Mouse (Mus musculus): ENCODE measurements around the gene Med12l.
A peak's percentile ranks its signal among the peaks of the same experiment; 100 is the strongest.
"Not testable (repeated sequence)": the region's sequence is repeated elsewhere in the genome, so short reads cannot be mapped to it uniquely, and the experiment has no call there.

Gene Med12l

DNA sequence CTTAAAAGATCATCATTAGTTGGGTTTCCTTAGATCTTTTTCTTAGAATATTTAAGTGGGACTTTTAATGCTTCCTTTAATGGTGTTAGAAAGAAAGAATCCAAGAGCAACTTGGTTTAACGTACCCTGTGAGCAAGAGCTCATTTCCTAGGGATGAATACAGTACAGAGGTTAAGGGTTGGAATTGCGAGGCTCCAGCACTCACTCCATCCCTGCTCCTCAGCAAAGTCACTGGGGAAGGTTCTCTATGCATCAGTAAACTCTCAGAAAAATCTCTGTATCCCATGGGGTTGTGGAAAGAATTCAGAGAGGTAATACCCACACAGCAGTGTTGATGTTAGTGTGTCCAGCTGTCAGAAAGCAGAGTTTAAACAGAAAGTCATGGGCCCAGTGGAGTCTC, 134.5 kb downstream of the Med12l start:
- DNase-seq (ENCODE audit: low spot score in 2 of 2): no peak

DNA sequence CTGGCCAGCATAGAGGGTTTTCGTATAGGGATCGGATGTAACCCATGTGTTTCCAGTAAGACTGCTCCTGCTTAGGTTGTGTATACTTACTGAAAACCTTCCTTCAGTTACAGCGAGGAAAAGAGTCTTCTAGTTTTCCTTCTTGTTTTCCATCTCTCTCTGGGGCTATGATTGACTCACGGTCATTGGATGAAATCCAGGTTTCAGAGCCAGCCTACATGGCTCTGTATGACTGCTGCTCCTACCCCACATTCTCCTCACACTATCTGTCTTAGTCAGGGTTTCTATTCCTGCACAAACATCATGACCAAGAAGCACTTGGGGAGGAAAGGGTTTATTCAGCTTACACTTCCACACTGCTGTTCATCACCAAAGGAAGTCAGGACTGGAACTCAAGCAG, 135.3 kb downstream of the Med12l start:
- not testable (repeated sequence) for DNase-seq (ENCODE audit: low spot score in 2 of 2)

DNA sequence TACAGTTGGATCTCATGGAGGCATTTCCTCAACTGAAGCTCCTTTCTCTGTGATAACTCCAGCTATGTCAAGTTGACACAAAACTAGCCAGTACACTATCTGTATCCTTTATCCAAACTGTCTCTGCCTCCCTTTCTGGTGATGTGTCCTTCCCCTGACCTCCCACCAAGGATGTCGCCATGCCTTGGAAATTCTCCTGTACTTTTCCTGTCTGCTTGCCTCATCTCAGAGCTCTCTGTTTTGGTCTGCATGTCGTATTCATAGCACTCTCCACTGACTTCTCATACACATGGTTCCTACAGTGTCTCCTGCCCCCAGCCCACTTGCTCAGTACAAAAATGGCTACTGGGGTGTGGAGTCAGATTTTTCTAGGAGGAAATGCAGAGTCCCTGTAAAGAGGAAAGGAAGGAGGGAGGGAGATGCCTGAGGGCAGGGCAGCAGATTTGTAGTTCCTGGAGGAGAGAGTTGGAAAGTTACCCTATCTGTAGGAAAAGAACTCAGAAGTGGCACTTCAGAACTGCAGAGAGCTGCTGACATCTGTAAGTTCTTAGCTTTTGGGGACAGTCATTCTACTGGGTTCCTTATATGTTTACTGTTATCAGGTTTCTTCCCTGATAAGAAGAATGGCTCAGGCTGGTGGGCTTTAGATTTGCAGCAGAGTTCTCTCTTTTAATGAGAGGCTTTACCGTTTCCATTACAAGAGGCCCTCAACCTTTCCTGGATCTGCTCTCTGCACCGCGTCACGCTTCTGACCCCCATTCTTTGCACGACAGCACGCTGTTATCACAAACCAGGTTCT, 136.1 kb downstream of the Med12l start:
- no peak for DNase-seq (ENCODE audit: low spot score in 2 of 2)

DNA sequence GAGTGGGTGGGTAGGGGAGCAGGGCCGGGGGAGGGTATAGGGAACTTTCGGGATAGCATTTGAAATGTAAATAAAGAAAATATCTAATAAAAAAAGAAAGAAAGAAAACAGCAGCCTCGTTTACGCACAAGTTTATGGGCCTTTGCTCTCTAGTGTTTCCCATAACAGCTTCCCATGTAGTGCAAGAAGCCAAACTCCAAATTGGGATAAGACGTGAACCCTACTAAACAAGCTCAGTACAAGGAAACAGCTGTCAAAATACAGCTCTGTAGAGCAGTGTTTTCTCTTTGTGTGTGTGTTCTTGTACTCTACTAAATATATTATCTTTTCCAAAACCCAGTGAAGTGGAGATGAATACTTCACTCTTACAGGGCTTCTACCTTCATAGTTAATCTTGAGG, 139.6 kb downstream of the Med12l start:
- DNase-seq (ENCODE audit: low spot score in 2 of 2): no peak

DNA sequence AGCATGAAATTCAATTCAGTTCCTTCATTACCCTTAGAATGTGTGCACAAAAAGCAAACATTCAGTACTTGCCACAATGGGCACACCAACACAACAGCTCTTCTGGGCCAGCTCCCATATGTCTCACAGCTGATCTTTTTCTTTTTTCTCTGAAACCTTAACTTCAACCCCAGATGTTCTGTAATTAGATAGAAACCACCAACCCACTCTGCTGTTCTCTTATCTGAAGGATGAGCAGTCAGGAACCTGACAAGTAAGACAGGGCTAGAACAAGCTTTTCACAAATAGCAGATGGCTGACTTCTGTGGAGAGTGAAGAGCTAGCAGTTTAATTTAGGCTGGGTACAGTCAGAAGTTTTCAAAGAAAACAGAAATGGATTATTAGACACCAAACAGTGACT, 144.0 kb downstream of the Med12l start:
- DNase-seq (ENCODE audit: low spot score in 2 of 2): no peak

DNA sequence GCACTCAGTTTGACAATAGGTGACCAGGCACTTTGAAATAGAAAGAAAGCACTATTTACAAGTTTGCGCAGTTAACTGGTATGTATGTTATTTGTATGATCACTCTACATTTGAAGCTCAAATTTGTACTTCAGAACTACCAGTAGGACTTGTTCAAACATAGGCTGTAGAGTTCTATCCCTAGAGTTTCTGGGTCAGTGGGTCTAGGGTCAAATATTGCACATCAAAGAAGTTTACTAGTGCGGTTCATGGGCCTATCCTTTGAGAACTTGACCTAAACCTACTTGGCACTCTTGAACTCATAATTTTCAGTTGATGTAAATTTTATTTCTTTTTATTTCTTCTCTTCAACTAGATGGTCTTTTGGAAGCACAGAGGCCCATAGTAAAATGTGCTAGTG, 145.0 kb downstream of the Med12l start:
- DNase-seq (ENCODE audit: low spot score in 2 of 2): no peak

DNA sequence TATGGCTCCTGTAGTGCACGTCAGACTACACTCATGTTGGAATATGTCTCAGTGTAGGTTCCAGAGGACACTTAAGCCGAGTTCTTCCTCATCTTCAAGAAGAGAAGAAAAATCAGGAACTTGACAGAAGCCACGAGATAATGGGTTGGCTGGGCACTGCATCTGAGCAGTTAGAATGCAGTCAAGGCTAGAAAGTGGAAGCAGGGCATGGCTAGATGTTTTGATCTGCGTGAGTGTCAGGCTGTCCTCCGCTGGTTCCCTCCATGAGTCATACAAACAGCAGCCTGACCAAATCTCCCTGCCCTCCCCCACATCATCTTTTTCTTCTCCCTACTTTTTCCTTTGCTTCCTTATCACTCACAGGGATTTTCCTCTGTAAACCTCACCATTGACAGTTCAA, 147.8 kb downstream of the Med12l start, which contains the start of gene P2ry14:
Gene P2ry14, minus strand, starts transcription at position 195 of the 400 bp plus-strand sequence.
- no peak for DNase-seq (ENCODE audit: low spot score in 2 of 2)

DNA sequence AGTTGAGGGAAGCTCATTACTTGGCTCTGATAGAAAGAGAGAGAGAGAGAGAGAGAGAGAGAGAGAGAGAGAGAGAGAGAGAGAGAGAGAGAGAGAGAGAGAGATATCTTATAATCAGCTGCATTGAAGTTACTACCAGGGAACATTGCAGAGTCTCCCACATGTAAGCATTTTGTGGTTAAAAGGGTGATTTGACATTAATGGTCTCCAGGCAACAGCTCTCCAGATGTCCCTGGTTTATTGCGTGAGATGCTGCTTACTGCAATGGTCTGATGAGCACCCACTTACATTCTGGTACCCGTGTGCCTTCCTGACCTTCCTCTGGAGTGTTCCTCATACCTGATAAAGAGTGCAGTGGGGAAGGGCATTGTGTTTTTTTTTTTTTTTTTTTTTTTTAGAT, 149.3 kb downstream of the Med12l start:
- DNase-seq (ENCODE audit: low spot score in 2 of 2): no peak

DNA sequence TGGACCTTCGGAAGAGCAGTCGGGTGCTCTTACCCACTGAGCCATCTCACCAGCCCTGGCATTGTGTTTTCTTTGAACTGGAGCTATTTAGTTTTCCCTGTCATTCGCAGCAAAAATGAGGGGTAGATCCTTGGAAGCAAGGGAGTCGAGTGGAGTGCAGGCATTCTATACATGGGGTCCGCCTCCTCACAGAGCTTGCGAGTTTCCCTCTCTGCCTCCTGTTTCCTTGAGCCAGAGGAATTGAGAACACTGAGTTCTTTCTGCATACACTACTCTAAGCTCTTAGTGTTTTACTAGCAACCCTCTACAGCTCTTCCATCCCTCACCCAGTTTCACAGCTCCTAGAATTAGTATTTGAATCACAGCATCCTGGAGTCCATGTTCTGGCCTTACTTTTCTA, 149.8 kb downstream of the Med12l start:
- no peak for DNase-seq (ENCODE audit: low spot score in 2 of 2)

DNA sequence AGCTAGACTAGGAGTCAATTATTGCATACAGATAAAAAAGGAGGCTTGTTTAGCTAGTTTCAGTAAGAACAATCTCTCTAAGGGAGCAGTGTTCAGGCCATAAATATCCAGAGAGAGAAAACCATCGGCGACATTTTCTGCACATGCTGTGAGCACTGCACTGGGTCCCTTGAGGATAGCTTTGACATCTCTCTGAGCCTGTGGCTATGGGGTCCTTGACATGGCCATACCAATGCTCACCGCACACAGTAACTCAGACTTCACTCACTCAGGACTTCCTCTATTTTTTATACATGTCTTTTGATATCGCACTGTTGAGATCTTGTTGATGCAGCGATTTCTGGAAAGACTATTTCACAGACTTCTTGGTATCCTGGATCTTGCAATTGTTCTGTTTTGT, 151.4 kb downstream of the Med12l start:
- DNase-seq (ENCODE audit: low spot score in 2 of 2): no peak

DNA sequence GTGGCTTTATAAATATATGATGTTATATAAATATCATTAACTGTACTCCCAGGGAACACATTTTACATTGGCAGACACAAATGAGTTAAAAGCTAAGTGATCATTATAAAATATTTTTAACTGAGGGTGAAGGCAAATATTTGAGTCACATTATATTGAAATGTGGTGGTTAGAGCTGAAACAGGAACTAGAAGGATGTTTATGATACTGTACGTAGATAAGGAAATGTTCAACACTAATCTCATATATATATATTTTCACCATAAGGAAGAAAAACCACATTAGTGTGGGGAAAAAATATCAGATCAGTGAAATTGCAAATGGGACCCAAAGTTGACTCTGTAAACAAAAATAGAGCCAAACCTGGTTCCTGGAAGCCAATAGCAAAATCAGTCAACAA, 154.8 kb downstream of the Med12l start:
- no peak for DNase-seq (ENCODE audit: low spot score in 2 of 2)

DNA sequence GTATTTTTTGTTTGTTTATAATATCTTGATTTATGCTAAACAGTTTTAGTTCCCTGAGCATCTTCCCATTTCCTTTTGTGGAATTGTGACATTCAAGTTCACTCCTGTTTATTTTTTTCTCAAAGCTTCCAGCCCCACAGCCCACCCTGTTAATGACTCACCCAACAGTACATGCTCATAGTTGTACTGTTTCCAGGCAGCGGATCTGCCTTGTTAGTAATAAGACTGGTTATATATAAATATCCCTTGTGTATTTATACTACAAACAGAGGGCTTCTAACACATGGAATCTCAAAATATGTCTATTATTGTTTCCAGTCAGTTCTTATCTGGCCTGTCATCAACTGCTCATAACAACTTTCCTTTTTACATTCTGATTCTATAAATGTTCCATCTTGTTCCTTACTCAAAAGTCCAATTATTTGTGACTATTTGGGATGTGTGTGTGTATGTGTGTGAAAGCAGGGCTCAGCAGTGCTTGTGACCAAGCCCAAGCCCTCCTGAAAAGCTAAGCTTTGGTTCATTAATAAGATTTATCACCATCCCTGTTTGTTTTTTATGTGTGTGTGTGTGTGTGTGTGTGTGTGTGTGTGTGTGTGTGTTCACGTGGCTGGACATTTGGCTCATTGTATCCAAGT, 161.9 kb downstream of the Med12l start:
- no peak for DNase-seq (ENCODE audit: low spot score in 2 of 2)

DNA sequence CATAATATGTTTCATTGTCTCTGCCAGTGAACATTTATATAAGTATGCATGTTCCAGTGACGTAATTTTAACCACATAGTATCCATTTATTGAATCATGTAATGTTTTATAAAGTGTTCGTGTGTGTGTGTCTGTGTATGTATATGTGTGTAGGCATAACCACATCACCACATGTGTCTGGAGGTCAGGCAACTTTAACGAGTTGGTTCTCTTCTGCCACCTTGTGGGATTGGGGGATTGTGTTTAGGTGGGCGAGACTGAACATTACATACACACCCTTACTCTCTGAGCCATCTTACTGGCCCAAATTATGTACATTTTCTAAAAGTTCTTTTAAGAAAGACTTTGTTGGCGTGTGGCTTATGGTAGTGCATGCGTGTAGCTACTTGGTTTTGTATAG, 162.9 kb downstream of the Med12l start:
- no peak for DNase-seq (ENCODE audit: low spot score in 2 of 2)

DNA sequence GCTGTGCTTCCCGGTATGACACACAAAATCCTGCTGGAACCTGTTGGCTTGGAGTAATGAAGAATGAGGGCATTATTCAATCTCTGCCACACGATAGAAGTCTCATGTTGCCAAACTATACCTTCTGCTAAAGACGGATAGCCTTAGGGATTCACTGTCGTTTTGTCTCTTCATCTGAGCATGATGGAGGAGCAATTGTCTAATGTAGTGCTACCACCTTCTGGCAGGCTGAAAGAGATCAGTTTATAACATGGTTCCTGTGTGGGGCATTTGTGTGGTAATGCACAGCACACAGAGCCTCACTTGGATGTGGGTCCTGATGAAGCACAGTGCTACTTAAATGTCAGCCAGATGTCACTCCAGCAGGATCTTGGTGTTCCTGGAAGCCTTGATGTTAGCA, 163.6 kb downstream of the Med12l start:
- DNase-seq (ENCODE audit: low spot score in 2 of 2): no peak

DNA sequence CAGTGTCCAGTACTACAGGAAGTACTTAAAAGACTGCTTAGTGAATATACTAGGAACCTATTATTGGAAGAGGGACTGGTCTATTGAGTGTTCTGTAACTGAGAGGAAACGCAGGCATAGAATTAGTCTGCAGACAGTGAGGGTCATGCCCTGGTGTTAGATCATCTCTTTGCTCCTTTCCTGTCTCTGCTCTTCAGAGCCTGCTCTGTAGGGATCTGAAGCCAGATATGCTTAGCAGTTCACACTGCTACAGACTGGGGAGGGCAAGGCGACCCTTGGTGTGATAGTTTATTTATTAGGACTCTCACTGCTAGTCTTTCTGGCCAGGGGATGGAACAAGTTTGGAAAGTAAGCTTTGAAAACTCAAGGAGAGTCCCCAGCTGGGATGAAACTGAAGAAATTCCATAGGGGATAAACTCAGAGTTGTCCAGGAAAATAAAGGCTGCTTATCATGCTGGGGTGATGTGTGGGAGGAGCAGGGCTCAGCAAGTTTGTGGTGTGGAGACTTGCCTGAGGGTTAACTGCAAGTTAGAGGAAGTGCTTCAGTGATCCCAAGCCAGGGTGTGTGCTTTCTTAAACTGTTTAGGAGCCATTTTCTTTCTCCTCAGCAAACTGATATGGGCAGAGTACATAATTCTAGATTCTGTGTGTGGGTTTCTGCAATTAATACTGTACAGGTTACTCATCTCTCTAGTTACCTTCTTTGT, 164.4 kb downstream of the Med12l start:
- no peak for DNase-seq (ENCODE audit: low spot score in 2 of 2)

DNA sequence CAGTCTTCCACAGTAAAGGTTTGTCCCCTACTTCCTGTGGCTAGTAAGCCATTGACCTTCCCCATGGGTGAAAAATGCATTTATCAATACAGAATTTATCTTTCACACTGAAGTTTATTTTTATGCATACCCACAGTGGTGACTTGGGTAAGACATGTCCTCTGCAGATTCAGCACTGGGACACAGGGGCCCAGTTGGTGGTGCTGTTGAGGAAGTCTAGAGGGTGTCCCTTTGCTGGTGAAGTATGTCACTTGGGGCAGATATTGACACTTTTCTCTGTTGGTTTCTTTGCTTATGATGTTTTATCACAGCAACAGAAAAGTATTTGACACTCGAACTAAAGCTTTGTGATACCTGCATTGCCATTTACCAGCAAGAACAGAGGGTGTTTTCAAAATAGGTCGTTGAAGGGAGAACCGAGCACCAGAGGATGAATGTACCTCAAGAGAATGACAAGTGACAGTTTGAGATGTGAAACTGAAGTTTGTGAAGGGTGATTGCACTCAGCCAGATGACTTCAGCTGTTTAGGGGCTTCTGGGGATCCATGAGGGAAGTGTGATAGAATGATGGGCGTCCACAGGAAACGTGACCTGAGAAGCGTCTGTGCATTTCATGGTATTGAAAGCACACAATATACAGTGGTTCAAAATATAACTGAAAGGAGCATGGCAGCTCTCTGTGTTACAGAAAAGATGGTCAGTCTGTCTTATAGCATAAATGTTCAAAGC, 169.0 kb downstream of the Med12l start:
- DNase-seq (ENCODE audit: low spot score in 2 of 2): peak in 1 of 2 experiments; percentile 46

DNA sequence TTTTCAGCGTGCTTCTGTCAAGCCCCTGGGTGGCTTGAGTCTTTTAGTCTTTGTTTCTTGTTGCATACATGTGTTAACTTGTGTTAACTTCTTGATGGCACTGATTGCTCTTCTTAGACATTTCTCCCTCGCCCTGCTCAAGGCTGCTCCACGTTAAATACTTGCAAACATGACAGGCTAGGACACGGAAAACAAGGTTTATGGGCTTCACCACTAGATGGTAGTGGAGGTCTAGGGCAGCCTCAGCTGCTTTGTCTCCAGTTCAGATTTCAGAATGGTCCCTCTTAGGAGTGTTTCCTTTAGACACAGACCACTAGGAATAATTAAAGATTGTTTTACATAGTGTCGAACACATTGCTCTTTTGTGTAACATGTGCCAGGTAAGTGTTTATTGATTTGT, 169.6 kb downstream of the Med12l start:
- DNase-seq (ENCODE audit: low spot score in 2 of 2): peak in 1 of 2 experiments; percentile 53

DNA sequence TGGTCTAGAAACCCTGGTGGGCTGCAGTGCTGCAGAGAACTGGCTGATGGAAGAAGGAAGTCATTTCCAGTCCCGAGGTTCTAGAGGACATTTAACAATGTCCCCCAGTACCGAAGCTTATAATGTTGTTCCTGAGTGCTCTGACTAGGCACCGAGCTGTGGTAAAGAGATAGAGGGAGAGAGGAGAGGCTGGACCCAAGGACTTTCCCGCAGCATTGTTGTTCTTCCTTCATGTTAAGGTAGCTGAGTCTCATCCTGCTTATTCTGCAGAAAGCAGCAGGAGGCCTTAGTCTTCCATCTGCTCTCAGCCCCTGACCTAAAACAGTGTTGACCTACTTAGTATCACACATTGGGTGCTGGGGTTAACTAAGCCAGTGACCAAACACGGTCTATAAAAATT, 171.2 kb downstream of the Med12l start:
- no peak for DNase-seq (ENCODE audit: low spot score in 2 of 2)

DNA sequence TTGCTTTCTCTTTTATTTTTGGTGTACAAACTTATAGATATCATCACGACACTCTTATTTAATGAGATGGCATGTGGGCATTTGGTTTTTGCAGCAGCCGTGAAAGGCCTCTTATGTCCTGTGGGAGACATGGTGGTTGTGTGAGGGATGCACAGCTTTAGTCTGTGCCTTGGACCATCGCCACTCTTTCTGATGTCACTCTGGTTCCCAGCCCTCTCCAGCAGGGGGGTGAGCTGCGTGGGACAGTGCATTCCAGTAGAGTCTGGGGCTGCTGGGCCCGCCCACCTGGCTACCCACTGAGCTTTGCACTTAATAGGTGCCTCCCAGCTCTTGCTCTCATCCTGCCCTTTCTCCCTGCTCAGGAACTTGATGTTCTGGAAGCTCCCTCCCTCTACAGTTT, 175.5 kb downstream of the Med12l start:
- no peak for DNase-seq (ENCODE audit: low spot score in 2 of 2)

DNA sequence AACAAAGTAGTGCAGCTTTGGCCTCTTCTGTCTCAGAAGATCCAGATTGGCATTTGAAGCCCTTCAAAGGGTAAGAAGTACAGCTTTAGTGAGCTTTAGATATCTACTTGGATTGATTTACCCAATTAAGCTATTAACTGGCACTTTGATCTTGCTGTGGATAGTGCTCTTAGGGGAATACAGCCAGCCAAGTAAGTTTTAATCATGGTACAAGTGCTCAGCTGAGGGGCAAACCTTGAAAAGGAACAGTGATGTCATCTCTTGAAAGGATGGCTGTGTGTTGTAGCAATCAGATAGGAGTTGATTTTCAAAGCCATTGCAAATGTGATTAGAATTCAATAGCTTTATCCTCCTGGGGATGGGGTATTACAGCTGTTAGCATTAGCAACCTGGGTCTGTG, 176.5 kb downstream of the Med12l start:
- no peak for DNase-seq (ENCODE audit: low spot score in 2 of 2)

DNA sequence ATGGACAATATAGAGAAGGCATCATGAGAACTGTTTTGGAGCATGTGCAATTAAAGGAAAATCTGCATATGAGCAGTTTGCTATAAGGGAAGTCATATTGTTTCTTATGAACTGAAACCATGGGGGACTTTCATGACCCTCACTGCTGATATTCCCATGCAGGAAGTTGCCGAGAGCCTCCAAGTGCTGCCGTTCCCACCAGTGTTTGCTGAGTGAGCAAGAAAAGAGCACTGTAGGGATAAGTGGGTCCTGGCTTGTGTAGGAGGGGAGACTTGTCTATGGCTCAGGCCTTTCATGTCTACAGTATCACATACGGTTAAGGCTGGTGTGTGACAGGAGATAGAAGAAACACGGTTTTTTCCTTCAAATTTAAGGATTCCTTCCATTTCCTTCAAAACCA, 180.0 kb downstream of the Med12l start:
- no peak for DNase-seq (ENCODE audit: low spot score in 2 of 2)

DNA sequence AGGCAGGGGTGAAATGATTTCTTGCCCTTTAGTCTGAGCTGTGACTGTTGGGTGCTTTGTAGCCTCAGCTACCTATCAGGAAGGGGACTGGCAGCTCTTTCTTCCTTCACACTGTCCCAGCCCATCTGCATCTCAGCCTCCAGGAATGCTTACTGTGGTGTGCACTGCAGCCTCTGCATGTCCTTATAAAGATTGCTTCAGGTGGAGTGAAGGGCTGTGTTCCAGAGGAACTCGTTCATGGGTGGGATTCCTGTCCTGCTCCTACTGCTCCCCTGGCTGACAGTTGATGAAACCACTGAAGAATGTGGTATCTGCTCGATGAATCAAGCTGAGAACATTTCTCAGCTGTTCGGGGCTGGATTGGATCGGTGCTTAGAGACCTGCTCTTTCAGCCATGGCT, 181.7 kb downstream of the Med12l start:
- no peak for DNase-seq (ENCODE audit: low spot score in 2 of 2)

Measured in spleen, postnatal 10 days (tissue).